Mouse (Mus musculus): Measurements from ENCODE around the gene Bri3.

The Bri3 gene

GRCm38 (mm10) chr5:144261309-144261708 lies 17.1 kb downstream of the Bri3 start:
- no peak for DNase-seq (ENCODE audit: extremely low read depth, low read depth)

- no peak for DNase-seq (ENCODE audit: extremely low read depth, low read depth)
These were observed 17.6 kb downstream of the Bri3 start for GRCm38 (mm10) chr5:144261829-144262228.

- no peak for DNase-seq (ENCODE audit: extremely low read depth, low read depth)
These were observed 18.8 kb downstream of the Bri3 start for GRCm38 (mm10) chr5:144263082-144263481.

- no peak for DNase-seq (ENCODE audit: extremely low read depth, low read depth)
These were observed 19.3 kb downstream of the Bri3 start for GRCm38 (mm10) chr5:144263496-144263895.

- DNase-seq (ENCODE audit: extremely low read depth, low read depth) = no peak
These were observed 23.5 kb downstream of the Bri3 start for GRCm38 (mm10) chr5:144267535-144268241.

- DNase-seq (ENCODE audit: extremely low read depth, low read depth) = no peak
These were observed 25.7 kb downstream of the Bri3 start for GRCm38 (mm10) chr5:144269926-144270325.

GRCm38 (mm10) chr5:144270420-144270819 lies 26.2 kb downstream of the Bri3 start:
- no peak for DNase-seq (ENCODE audit: extremely low read depth, low read depth)

- no peak for DNase-seq (ENCODE audit: extremely low read depth, low read depth)
These were observed 26.9 kb downstream of the Bri3 start for GRCm38 (mm10) chr5:144271118-144271517.

GRCm38 (mm10) chr5:144271772-144272171 lies 27.5 kb downstream of the Bri3 start:
- DNase-seq (ENCODE audit: extremely low read depth, low read depth) = no peak

GRCm38 (mm10) chr5:144274904-144275303 lies 30.7 kb downstream of the Bri3 start:
- DNase-seq (ENCODE audit: extremely low read depth, low read depth) = no peak

- peak; percentile 51 for DNase-seq (ENCODE audit: extremely low read depth, low read depth)
These were observed 32.8 kb downstream of the Bri3 start for GRCm38 (mm10) chr5:144276898-144277630.

GRCm38 (mm10) chr5:144278374-144278960 lies 34.2 kb downstream of the Bri3 start:
- no peak for DNase-seq (ENCODE audit: extremely low read depth, low read depth)

GRCm38 (mm10) chr5:144279081-144279541 lies 34.9 kb downstream of the Bri3 start:
- no peak for DNase-seq (ENCODE audit: extremely low read depth, low read depth)

GRCm38 (mm10) chr5:144279926-144280325 lies 35.7 kb downstream of the Bri3 start:
- no peak for DNase-seq (ENCODE audit: extremely low read depth, low read depth)

GRCm38 (mm10) chr5:144282470-144283260 lies 38.4 kb downstream of the Bri3 start:
- DNase-seq (ENCODE audit: extremely low read depth, low read depth) = no peak

- DNase-seq (ENCODE audit: extremely low read depth, low read depth) = no peak
These were observed 39.4 kb downstream of the Bri3 start for GRCm38 (mm10) chr5:144283551-144284031.

GRCm38 (mm10) chr5:144284599-144284998 lies 40.4 kb downstream of the Bri3 start:
- DNase-seq (ENCODE audit: extremely low read depth, low read depth) = no peak

- no peak for DNase-seq (ENCODE audit: extremely low read depth, low read depth)
These were observed 42.5 kb downstream of the Bri3 start for GRCm38 (mm10) chr5:144286591-144287266.

GRCm38 (mm10) chr5:144287267-144287820 lies 43.1 kb downstream of the Bri3 start:
- DNase-seq (ENCODE audit: extremely low read depth, low read depth) = no peak

- no peak for DNase-seq (ENCODE audit: extremely low read depth, low read depth)
These were observed 44.2 kb downstream of the Bri3 start for GRCm38 (mm10) chr5:144288391-144288790.

All from MEL-GATA-1-ER (cell line).